Mouse (Mus musculus): ENCODE data around the gene Epb41l4b. TPM values are rescaled to one million over a fixed set of nuclear protein-coding genes. Genes with fewer than 3 reads are reported as not detected.

Epb41l4b gene
- polyA plus RNA-seq, 1 experiment from 2014 or later: 0.69 TPM

GRCm38 (mm10) chr4:57068397-57068796 lies 74.8 kb downstream of the Epb41l4b start:
- Histone ChIP-seq H3K27ac (replicated peaks) (no peak overlapping the region), H3K9me3 (no peaks in the 10 kb centered on the region), H3K4me3 (no peak overlapping the region), H3K4me1 (no peaks in the 10 kb centered on the region), H3K36me3 (no peaks in the 10 kb centered on the region), H3K9ac (replicated peaks) (no peak overlapping the region), H3K27me3 (no peaks in the 10 kb centered on the region), H3K4me2 (replicated peaks) (no peak overlapping the region)
- WGBS: 83% methylated on average over 7 of the region's 7 CpGs
- ATAC-seq (replicated peaks): no peak

GRCm38 (mm10) chr4:57067801-57068200 lies 75.4 kb downstream of the Epb41l4b start:
- Histone ChIP-seq H3K4me2 (replicated peaks) (no peak overlapping the region), H3K27ac (replicated peaks) (no peak overlapping the region), H3K4me3 (no peak overlapping the region), H3K9me3 (no peaks in the 10 kb centered on the region), H3K27me3 (no peaks in the 10 kb centered on the region), H3K4me1 (no peaks in the 10 kb centered on the region), H3K9ac (replicated peaks) (no peak overlapping the region), H3K36me3 (no peaks in the 10 kb centered on the region)
- no peak for ATAC-seq (replicated peaks)
- WGBS: 82% methylated on average over 5 of the region's 5 CpGs

GRCm38 (mm10) chr4:57066936-57067335 lies 76.3 kb downstream of the Epb41l4b start:
- Histone ChIP-seq H3K27ac (replicated peaks) (no peak overlapping the region), H3K4me3 (no peak overlapping the region), H3K9ac (replicated peaks) (no peak overlapping the region), H3K9me3 (no peaks in the 10 kb centered on the region), H3K4me1 (no peaks in the 10 kb centered on the region), H3K4me2 (replicated peaks) (no peak overlapping the region), H3K36me3 (no peaks in the 10 kb centered on the region), H3K27me3 (no peaks in the 10 kb centered on the region)
- no peak for ATAC-seq (replicated peaks)
- WGBS: 91% methylated on average over 2 of the region's 2 CpGs

GRCm38 (mm10) chr4:57065273-57065672 lies 78.0 kb downstream of the Epb41l4b start:
- peak; percentile 52; the same call in 1 of the 2 replicates for ATAC-seq (replicated peaks)
- Histone ChIP-seq H3K27me3 (no peaks in the 10 kb centered on the region), H3K4me3 (no peak overlapping the region), H3K4me1 (no peaks in the 10 kb centered on the region), H3K4me2 (replicated peaks) (no peak overlapping the region), H3K9ac (replicated peaks) (no peak overlapping the region), H3K9me3 (no peaks in the 10 kb centered on the region), H3K36me3 (no peaks in the 10 kb centered on the region), H3K27ac (replicated peaks) (no peak overlapping the region)
- WGBS: 24% methylated on average over 4 of the region's 4 CpGs

GRCm38 (mm10) chr4:57064830-57065229 lies 78.4 kb downstream of the Epb41l4b start:
- Histone ChIP-seq H3K4me1 (no peaks in the 10 kb centered on the region), H3K27me3 (no peaks in the 10 kb centered on the region), H3K27ac (replicated peaks) (no peak overlapping the region), H3K4me3 (no peak overlapping the region), H3K9ac (replicated peaks) (no peak overlapping the region), H3K9me3 (no peaks in the 10 kb centered on the region), H3K36me3 (no peaks in the 10 kb centered on the region), H3K4me2 (replicated peaks) (no peak overlapping the region)
- peak; percentile 24; the same call in 1 of the 2 replicates for ATAC-seq (replicated peaks)
- 9% methylated on average over 2 of the region's 2 CpGs for WGBS

- Histone ChIP-seq H3K36me3 (no peaks in the 10 kb centered on the region), H3K4me1 (no peaks in the 10 kb centered on the region), H3K27ac (replicated peaks) (no peak overlapping the region), H3K4me3 (no peak overlapping the region), H3K27me3 (no peaks in the 10 kb centered on the region), H3K4me2 (replicated peaks) (no peak overlapping the region), H3K9me3 (no peaks in the 10 kb centered on the region), H3K9ac (replicated peaks) (no peak overlapping the region)
- WGBS: 73% methylated on average over 15 of the region's 15 CpGs
- ATAC-seq (replicated peaks): no peak
These were observed 82.9 kb downstream of the Epb41l4b start for GRCm38 (mm10) chr4:57060319-57060831.

GRCm38 (mm10) chr4:57058623-57059022 lies 84.6 kb downstream of the Epb41l4b start:
- 77% methylated on average over 2 of the region's 2 CpGs for WGBS
- H3K36me3 ChIP-seq: no peaks in the 10 kb centered on the region
- no peak overlapping the region for H3K27ac ChIP-seq (replicated peaks)
- no peak overlapping the region for H3K4me2 ChIP-seq (replicated peaks)
- H3K27me3 ChIP-seq: no peaks in the 10 kb centered on the region
- no peaks in the 10 kb centered on the region for H3K9me3 ChIP-seq
- no peak for ATAC-seq (replicated peaks)
- peaks cover 3% of the 10 kb centered on the region; the same call in 1 of the 2 replicates for H3K4me1 ChIP-seq
- no peak overlapping the region for H3K4me3 ChIP-seq
- H3K9ac ChIP-seq (replicated peaks): no peak overlapping the region

GRCm38 (mm10) chr4:57057637-57058036 lies 85.6 kb downstream of the Epb41l4b start:
- Histone ChIP-seq H3K9me3 (no peaks in the 10 kb centered on the region), H3K9ac (replicated peaks) (no peak overlapping the region), H3K27me3 (no peaks in the 10 kb centered on the region), H3K36me3 (no peaks in the 10 kb centered on the region), H3K4me1 (peaks cover 7% of the 10 kb centered on the region), H3K4me2 (replicated peaks) (no peak overlapping the region), H3K27ac (replicated peaks) (no peak overlapping the region), H3K4me3 (no peak overlapping the region)
- ATAC-seq (replicated peaks): no peak
- 93% methylated on average over 4 of the region's 4 CpGs for WGBS

- no peak overlapping the region for H3K9ac ChIP-seq (replicated peaks)
- peak; percentile 51; the same call in 1 of the 2 replicates for ATAC-seq (replicated peaks)
- H3K27me3 ChIP-seq: no peaks in the 10 kb centered on the region
- H3K9me3 ChIP-seq: no peaks in the 10 kb centered on the region
- no peak overlapping the region for H3K4me3 ChIP-seq
- no peak overlapping the region for H3K27ac ChIP-seq (replicated peaks)
- 71% methylated on average over 7 of the region's 7 CpGs for WGBS
- H3K36me3 ChIP-seq: no peaks in the 10 kb centered on the region
- H3K4me2 ChIP-seq (replicated peaks): no peak overlapping the region
- peaks cover 7% of the 10 kb centered on the region for H3K4me1 ChIP-seq
These were observed 87.6 kb downstream of the Epb41l4b start for GRCm38 (mm10) chr4:57055635-57056034.

- no peak overlapping the region for H3K9ac ChIP-seq (replicated peaks)
- no peaks in the 10 kb centered on the region for H3K27me3 ChIP-seq
- ATAC-seq (replicated peaks): no peak
- H3K9me3 ChIP-seq: no peaks in the 10 kb centered on the region
- H3K36me3 ChIP-seq: no peaks in the 10 kb centered on the region
- peaks cover 20% of the 10 kb centered on the region for H3K4me1 ChIP-seq
- H3K4me3 ChIP-seq: no peak overlapping the region
- H3K27ac ChIP-seq (replicated peaks): no peak overlapping the region
- WGBS: 33% methylated on average over 5 of the region's 5 CpGs
- H3K4me2 ChIP-seq (replicated peaks): no peak overlapping the region
These were observed 93.8 kb downstream of the Epb41l4b start for GRCm38 (mm10) chr4:57049281-57049921.

GRCm38 (mm10) chr4:57048566-57048965 lies 94.7 kb downstream of the Epb41l4b start:
- Histone ChIP-seq H3K27me3 (no peaks in the 10 kb centered on the region), H3K4me1 (peaks cover 20% of the 10 kb centered on the region), H3K4me3 (no peak overlapping the region), H3K4me2 (replicated peaks) (no peak overlapping the region), H3K9ac (replicated peaks) (no peak overlapping the region), H3K9me3 (no peaks in the 10 kb centered on the region), H3K27ac (replicated peaks) (no peak overlapping the region), H3K36me3 (no peaks in the 10 kb centered on the region)
- 27% methylated on average over 6 of the region's 6 CpGs for WGBS
- no peak for ATAC-seq (replicated peaks)

GRCm38 (mm10) chr4:57046160-57046571 lies 97.1 kb downstream of the Epb41l4b start:
- WGBS: 58% methylated on average over 9 of the region's 9 CpGs
- peak; percentile 29; the same call in 1 of the 2 replicates for ATAC-seq (replicated peaks)
- H3K9me3 ChIP-seq: 0 out of 2 replicates have a peak, but pooled peaks cover 3% of the 10 kb centered on the region
- H3K9ac ChIP-seq (replicated peaks): no peak overlapping the region
- no peak overlapping the region for H3K4me2 ChIP-seq (replicated peaks)
- H3K27me3 ChIP-seq: no peaks in the 10 kb centered on the region
- H3K4me3 ChIP-seq: no peak overlapping the region
- no peak overlapping the region for H3K27ac ChIP-seq (replicated peaks)
- H3K4me1 ChIP-seq: peaks cover 16% of the 10 kb centered on the region
- no peaks in the 10 kb centered on the region for H3K36me3 ChIP-seq

GRCm38 (mm10) chr4:57043621-57044020 lies 99.6 kb downstream of the Epb41l4b start:
- H3K4me1 ChIP-seq: peaks cover 17% of the 10 kb centered on the region

More at GRCm38 (mm10) chr4:57043621-57044020, 99.6 kb downstream of the Epb41l4b start:
- Histone ChIP-seq H3K36me3 (no peaks in the 10 kb centered on the region), H3K9me3 (0 out of 2 replicates have a peak, but pooled peaks cover 3% of the 10 kb centered on the region), H3K4me3 (no peak overlapping the region), H3K27ac (replicated peaks) (no peak overlapping the region), H3K9ac (replicated peaks) (no peak overlapping the region), H3K27me3 (no peaks in the 10 kb centered on the region), H3K4me2 (replicated peaks) (no peak overlapping the region)
- ATAC-seq (replicated peaks): no peak
- WGBS: 92% methylated on average over 8 of the region's 8 CpGs

Measured in forebrain, embryonic 15.5 days (tissue).